In the genomic region with DNA sequence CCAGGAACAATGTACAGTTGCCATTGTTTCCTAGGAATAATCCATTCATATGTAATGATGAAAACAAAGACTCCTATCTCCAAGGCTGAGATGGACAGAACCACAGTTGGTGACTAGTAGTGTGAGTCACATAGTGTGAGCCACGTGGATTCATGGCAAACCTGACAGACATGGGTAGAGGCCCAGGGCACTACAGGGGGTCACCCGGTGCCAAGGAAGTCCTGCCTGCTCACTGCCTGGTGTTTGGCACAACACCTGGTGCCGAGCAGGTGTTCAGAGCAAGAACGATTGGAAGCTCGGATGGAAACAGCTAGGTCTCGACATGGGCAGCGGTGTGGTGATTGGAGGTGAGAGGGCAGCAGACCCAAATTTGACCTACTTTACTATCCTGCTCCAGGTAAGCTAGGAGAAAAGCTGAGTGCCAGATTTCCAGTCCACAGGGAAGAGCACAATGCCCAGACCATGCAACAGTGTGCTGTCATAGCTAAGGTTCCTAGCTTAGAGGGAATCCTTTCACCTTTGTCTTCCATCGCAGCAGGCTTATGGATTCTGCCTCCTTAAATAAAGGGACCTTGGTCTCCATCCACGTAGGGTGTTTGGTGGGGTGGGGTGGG, we compare ENCODE assay signal across 13 mouse cellular contexts.
DNase-seq lines count a peak whose midpoint lies in the region; ATAC-seq and TF ChIP-seq lines count a peak whose summit lies in the region.
"Had no signal": no experiment of that assay in that cellular context is flagged by ENCODE, and none has a peak within 500 bp of the region (broad histone marks: within the 10 kb centered on the region; RNA-seq: fewer than 3 reads in every experiment).

No protein-coding gene starts in this region.

- no peaks in the 10 kb centered on the region for H3K27me3 ChIP-seq in kidney, embryonic 15.5 days
- no peaks in the 10 kb centered on the region for H3K27me3 ChIP-seq in heart, postnatal 0 days (ENCODE audit: control insufficient read depth, insufficient read depth, low read length)
- H3K27me3 ChIP-seq: hindbrain, embryonic 13.5 days had no signal

- no peak overlapping the region for H3K4me3 ChIP-seq in kidney, embryonic 15.5 days (replicated peaks)
- H3K4me3 ChIP-seq in heart, postnatal 0 days (ENCODE audit: low read depth, low read length) = no peak overlapping the region
- H3K4me3 ChIP-seq: erythroblast, embryonic 14.5 days; hindbrain, embryonic 13.5 days; midbrain, embryonic 10.5 days had no signal

- no peaks in the 10 kb centered on the region for H3K9me3 ChIP-seq in kidney, embryonic 15.5 days (replicated peaks)
- no peaks in the 10 kb centered on the region for H3K9me3 ChIP-seq in heart, postnatal 0 days (replicated peaks; ENCODE audit: control insufficient read depth, low read length)
- H3K9me3 ChIP-seq: hindbrain, embryonic 13.5 days; midbrain, embryonic 10.5 days had no signal

- no peak overlapping the region for H3K9ac ChIP-seq in kidney, embryonic 15.5 days
- H3K9ac ChIP-seq in heart, postnatal 0 days (replicated peaks; ENCODE audit: low read depth, low read length) = no peak overlapping the region
- H3K9ac ChIP-seq: hindbrain, embryonic 13.5 days; liver, embryonic 14.5 days had no signal

- peak; percentile 78 for ATAC-seq in cerebellum, adult (ENCODE audit: insufficient number of reproducible peaks, low FRiP score, low TSS enrichment)
- no peak for ATAC-seq in kidney, embryonic 15.5 days (replicated peaks; ENCODE audit: low FRiP score)
- no peak for ATAC-seq in heart, postnatal 0 days (ENCODE audit: insufficient read depth, low read depth)

- no peak for TF ChIP-seq EP300 in heart, postnatal 0 days (IDR thresholded peaks at IDR 0.05; ENCODE audit: low read depth)

- no peak for DNase-seq in cerebellum, postnatal 4 days (ENCODE audit: low spot score in 2 of 2)
- peak; percentile 10 for DNase-seq in kidney, postnatal 14 days
- DNase-seq in cerebellum, adult 9-11 months = peak; percentile 81
- DNase-seq in heart, postnatal 0 days (ENCODE audit: low spot score) = no peak
- DNase-seq in frontal cortex, postnatal 25 days (ENCODE audit: low spot score in 2 of 2) = no peak
- no peak for DNase-seq in gastrocnemius, adult 8-10 months (ENCODE audit: low spot score in 2 of 2)
- DNase-seq: embryo, embryonic 11 days had no signal

- WGBS in kidney, embryonic 15.5 days = 89% methylated on average over 9 of the region's 9 CpGs
- WGBS in heart, postnatal 0 days = 72% methylated on average over 9 of the region's 9 CpGs

- peaks cover 16% of the 10 kb centered on the region; the same call in 1 of the 2 replicates for H3K4me1 ChIP-seq in kidney, embryonic 15.5 days
- 0 out of 2 replicates have a peak, but pooled peaks cover 16% of the 10 kb centered on the region for H3K4me1 ChIP-seq in heart, postnatal 0 days (ENCODE audit: control insufficient read depth, insufficient read depth)
- H3K4me1 ChIP-seq: hindbrain, embryonic 13.5 days; midbrain, embryonic 10.5 days had no signal

- no peak overlapping the region for H3K4me2 ChIP-seq in kidney, embryonic 15.5 days
- H3K4me2 ChIP-seq in heart, postnatal 0 days (ENCODE audit: low read depth, low read length) = no peak overlapping the region
- H3K4me2 ChIP-seq: hindbrain, embryonic 13.5 days had no signal

- no peak for TF ChIP-seq CTCF in heart, postnatal 0 days (IDR thresholded peaks at IDR 0.05; ENCODE audit: low read depth)

- H3K27ac ChIP-seq in kidney, embryonic 15.5 days = no peak overlapping the region
- H3K27ac ChIP-seq in heart, postnatal 0 days (ENCODE audit: low read depth) = peak overlapping the region; percentile 47
- H3K27ac ChIP-seq: hindbrain, embryonic 13.5 days; liver, embryonic 14.5 days; midbrain, embryonic 10.5 days had no signal

- no peaks in the 10 kb centered on the region for H3K36me3 ChIP-seq in kidney, embryonic 15.5 days
- H3K36me3 ChIP-seq in heart, postnatal 0 days (replicated peaks; ENCODE audit: control insufficient read depth, insufficient read depth, low read length) = no peaks in the 10 kb centered on the region
- H3K36me3 ChIP-seq: hindbrain, embryonic 13.5 days; midbrain, embryonic 10.5 days had no signal

Comparison
In these comparisons a context has a peak if more than half of its experiments do, and no peak if none do; other contexts are left out.
1. DNase-seq: peak in kidney, postnatal 14 days (single experiment) and cerebellum, adult 9-11 months (single experiment); none in cerebellum, postnatal 4 days (0 of 2), heart, postnatal 0 days (single experiment), frontal cortex, postnatal 25 days (0 of 2) and gastrocnemius, adult 8-10 months (0 of 2).